Mouse (Mus musculus): ENCODE measurements around the gene Rai14.

Rai14 gene

GRCm38 (mm10) chr15:10720671-10721070 is 6.2 kb upstream of the Rai14 start:
- DNase-seq (ENCODE audit: low read depth), result no peak

DNA sequence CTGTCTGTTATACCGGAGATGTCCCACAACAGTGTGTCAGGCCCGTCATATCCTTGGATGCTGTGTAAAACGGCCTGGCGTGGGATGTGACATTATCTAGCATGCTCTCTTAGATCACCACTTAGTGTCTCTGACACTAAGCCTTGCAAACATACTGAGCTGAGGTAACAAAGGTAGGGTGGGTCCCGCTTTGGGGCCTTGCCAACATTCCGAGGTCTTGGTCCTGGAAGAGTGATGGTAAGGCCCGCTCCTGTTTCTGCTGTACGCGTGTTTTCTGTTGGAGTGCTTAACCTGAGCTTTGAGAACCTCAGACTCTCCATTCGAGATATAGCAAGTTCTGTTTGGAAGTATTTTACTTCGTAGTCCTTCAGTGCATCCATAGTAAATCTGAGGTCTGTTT is 5.8 kb upstream of the Rai14 start:
- no peak for DNase-seq (ENCODE audit: low read depth)

GRCm38 (mm10) chr15:10719511-10719910 is 5.1 kb upstream of the Rai14 start:
- DNase-seq (ENCODE audit: low read depth), result no peak

GRCm38 (mm10) chr15:10718763-10719162 is 4.3 kb upstream of the Rai14 start:
- no peak for DNase-seq (ENCODE audit: low read depth)

- no peak for DNase-seq (ENCODE audit: low read depth)
These were observed 2.9 kb upstream of the Rai14 start for GRCm38 (mm10) chr15:10717284-10717683.

- DNase-seq (ENCODE audit: low read depth), result no peak
These were observed 1.5 kb upstream of the Rai14 start for GRCm38 (mm10) chr15:10715966-10716365.

DNA sequence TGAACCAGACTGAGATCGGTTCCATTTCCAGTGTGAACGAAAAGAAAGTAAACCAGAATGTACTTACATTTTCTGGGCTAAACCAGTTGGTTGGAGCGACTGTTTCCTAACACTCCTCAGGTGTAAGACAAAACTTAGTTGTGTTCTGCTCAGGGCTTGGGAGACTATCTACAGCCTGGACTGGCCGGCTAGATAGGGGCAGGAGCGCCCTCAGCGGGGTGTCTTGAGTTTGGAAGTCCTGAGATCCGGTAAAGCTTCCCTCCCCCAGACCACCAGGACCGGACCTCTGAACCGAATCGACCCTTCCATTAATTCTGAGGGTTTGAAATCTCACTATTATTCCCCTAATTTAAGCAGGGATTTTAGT is 698 bp upstream of the Rai14 start:
- no peak for DNase-seq (ENCODE audit: low read depth)

DNA sequence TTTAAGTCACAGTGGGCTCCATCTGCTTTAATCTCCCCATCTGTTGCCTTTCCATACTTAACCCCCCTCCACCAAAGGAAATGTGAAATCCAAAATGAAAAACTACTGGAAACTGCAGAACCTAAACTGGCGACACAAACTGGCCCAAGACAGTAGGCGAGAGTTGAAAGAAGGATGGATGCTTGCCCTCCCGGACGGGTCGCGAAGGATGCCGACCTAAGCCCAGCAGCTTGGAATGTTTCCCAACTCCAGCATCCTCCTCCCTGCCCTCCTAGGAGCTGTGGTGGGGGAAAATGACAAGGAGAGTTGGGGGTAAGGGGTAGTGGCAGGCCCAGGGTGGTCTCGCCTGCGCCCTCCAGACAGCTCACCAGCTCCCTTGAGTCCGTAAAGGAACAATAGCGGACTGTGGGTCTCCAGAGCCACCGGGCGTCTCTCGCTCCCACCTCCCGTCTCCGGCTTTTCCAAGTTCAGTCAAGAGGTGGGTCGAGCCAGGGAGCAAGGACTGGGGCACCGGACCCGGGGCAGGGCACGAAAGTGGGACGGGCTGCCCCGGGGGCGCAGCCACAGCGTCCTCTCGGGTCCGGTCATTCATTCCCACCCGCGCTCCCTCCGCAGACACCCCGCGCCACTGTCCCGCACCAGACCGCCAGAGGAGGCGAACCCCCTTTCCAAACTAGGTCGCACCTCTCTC is 653 bp downstream of the Rai14 start:
- DNase-seq (ENCODE audit: low read depth), result no peak

DNA sequence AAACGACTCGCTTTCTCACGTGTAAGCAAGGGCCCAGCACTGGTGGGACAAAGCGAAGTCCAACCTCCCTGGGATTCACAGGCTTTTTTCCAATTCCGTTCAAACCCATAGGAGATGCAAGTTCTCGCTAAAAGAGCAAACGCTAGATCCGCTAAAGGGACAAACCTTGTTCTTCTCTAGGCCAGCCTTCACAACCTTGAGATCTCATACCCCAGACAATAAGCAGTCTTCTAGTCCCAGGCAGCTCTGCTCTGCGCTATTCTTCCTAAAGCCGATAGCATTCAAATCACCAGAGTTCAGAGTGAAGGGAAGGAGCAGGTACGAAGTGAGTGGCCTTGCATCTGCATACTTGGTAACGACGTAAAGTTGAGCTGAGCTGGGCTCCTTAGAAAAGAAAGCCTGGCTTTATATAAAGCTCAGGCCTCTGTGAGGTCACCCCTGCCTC is 1.2 kb downstream of the Rai14 start:
- DNase-seq (ENCODE audit: low read depth), result no peak

- DNase-seq (ENCODE audit: low read depth), result no peak
These were observed 2.1 kb downstream of the Rai14 start for GRCm38 (mm10) chr15:10712288-10712687.

- no peak for DNase-seq (ENCODE audit: low read depth)
These were observed 3.2 kb downstream of the Rai14 start for GRCm38 (mm10) chr15:10711231-10711630.

DNA sequence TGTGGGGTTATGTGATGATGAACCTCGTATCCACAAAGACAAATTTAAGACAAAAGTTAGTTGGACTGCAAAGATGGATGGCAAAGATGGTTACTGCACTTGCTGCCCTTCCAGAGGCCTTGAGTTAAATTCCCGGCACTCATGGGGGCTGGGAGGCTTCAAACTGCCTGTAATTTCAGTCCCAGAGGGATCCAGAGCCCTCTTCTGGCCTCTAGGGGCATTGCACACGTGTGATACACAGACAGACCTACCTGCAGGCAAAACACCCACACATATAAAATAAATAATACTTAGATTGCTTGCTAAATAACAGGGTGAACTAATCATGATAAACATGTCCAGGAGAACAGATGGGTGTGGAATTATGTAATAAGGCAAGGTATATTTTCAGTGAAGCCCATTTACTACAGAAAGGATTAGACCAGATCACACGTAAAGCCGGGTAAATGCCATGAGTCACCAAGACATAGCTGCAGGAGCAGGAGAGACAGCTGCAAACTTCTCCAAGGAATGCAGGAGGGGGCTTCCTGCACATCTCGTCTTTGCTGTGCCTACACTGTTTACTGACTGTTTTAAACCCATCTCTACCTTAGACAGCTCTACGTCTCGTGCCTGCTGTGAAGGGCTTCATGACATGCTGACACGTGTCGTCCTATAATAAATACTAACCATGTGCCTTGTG is 5.7 kb downstream of the Rai14 start:
- DNase-seq (ENCODE audit: low read depth), result no peak

DNA sequence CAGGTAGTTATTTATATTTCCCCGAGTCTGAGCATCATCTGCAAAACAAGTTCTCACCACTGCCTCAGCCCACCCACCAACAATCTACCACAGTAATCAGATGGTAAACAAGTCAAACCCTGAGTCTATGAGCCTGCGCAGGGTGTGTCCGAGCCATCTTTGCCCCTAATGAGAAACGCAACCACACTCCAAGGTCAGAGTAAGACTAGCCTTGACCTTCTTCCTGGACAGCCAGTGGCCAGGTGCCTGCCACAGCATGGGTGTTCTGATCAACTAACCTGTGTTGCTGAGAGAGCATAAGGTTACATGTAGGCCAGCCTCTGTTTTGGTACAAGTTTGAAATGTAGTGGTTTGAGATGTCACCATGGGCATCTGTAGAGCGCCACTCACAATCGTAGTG is 7.3 kb downstream of the Rai14 start:
- DNase-seq (ENCODE audit: low read depth), result no peak

- DNase-seq (ENCODE audit: low read depth), result no peak
These were observed 8.0 kb downstream of the Rai14 start for GRCm38 (mm10) chr15:10706414-10706813.

GRCm38 (mm10) chr15:10705752-10706151 is 8.7 kb downstream of the Rai14 start:
- no peak for DNase-seq (ENCODE audit: low read depth)

DNA sequence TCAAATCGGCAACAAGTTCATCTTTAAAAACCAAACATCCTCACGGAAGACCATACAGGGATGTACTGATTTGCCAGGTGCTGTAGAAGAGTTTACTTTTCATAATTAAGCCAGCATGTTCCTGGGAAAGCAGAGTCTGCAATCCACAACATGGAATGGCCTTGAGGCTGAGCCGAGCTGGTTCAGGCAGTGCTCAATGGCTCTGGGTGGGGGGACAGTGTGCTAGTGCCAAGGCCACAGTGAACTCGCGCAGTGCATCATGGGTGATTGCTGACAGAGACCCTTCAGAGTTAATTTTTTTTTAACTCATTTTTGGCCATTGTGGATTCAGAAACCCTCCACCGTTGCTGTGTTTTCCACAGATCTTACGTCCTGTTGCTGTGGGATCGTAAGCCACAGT is 10.1 kb downstream of the Rai14 start:
- no peak for DNase-seq (ENCODE audit: low read depth)

GRCm38 (mm10) chr15:10701571-10701970 is 12.9 kb downstream of the Rai14 start:
- no peak for DNase-seq (ENCODE audit: low read depth)

DNA sequence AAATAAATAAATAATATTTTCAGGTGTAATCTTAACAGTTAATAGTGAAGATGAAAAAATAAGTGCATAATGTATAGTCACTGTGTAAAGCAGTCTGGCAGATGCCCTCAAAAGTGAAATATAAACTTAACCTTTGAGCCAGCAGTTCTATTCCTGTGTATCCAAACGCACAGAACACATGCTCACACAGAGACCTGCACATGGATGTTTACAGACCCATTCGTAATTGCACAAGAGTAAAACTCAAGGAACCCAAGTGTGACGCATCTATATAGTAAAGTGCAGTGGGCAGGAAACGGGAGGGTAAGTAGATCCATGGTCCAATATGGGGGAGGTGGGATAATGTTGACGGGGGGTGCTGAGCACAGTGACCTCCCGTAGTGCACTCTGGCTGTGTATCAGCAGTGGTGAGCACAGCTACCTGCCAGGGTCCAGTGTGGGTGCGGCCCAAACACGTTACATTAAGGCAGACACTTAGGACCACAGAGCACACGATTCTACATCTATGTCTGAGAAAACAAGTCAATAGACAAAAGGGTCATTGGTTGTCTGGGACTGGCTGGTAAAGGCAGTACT is 13.4 kb downstream of the Rai14 start:
- no peak for DNase-seq (ENCODE audit: low read depth)

DNA sequence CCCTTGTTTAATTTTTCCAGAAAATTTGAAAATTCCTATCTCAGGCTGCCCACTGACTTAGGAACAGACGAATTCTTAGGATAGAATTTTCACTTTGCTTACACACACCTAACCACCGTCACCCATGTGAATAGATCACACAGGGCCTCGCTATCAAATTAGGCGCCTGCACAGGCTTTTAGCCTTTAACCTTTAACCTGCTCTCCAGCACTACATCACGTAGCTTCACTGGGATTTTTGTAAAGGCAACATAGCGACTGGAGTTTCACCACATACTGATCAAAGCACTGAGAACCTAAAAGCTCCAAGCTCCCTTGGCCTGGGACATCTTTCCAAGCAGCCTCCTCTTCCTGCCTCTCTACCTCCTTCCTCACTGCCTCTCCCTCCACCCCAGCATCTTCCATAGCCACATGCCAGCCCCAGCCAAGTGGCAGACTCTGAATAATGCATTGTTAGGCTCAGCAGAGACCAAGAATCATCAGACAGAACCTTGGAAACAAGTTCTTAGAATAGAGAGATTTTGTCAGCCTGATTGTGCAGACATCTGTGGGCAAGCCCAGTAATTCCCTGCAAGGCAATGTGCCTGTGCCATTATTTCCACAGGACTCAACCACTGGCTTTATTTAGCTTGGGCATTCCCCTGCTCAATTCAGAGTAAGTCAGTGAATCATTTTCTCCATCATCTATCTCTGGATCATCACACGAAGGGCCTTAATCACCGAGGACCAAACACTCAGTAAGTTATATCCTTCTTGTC is 17.8 kb downstream of the Rai14 start:
- peak; percentile 54 for DNase-seq (ENCODE audit: low read depth)

DNA sequence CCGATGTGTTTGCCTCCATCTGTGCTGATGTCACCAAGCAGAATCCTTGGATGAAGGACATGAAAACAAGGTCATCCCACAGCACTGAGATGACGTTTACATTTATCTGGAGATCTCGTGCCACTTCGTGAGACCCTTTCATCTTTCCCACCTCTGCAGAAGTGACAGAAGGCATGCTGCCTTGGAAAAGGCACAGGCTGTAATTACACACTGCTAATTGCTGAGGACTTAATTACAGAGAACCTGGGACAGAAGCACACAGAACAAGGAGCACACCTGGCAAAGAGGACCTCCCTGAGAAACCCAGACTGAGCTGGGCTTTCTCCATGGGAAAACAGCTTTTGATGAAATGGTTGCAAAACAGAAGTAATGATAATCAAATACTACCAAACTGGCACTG is 21.8 kb downstream of the Rai14 start:
- no peak for DNase-seq (ENCODE audit: low read depth)

DNA sequence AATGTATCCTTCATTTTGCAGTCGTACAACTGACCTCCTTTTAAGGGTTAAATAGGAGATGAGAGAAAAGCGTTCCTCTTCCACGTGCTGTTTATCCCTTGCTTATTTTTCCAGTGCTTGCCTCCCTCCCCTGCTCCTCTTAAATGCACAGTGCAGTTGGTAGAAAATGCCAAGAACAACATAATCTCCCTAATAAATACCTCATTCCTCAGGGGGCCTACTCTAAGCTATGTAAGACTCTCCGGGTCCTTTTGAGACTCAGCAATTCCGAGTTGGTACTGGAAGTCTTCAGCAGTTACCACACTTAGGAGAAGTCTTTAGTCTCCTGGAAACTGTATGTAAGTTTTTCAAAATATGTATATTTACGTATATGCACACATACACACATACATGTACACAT is 22.9 kb downstream of the Rai14 start:
- DNase-seq (ENCODE audit: low read depth), result no peak

DNA sequence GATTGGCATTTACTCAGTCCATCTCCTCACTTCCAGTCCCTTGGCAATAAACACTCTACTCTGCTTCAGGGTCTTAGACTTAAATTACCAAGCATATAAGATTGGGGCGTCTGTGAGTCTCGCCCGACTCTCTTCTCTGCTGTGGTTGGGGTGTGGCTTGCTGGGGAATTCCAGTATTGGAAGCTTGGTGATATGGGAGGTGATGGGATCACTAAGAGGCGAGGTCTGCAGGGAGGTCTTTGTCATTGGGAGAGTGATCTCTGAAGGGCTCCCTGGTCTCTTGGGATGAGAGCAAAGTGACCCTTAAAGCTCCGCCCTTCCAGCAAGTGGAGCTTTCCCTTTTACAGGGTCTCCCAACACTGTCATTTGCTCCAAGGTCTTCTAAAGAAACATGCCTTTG is 23.5 kb downstream of the Rai14 start:
- no peak for DNase-seq (ENCODE audit: low read depth)

DNA sequence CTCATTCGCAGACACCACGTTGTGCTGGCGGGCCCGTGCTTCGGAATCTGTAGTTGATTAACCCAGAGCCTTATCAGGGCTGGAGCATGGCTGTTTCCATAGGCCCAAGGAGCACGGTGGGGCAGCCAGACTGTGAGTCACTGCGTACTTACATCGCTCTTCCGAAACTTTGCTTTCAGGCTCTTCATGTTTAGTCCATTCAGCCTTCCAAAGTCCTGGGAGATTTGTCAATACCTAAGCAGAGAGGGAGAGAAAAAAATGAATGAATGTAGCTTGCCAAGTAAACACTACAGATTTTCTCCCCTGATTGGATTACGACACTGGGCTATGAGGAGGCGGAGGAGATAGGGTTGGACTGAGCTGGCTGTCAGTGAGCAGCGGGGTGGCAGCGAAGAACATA is 24.2 kb downstream of the Rai14 start:
- DNase-seq (ENCODE audit: low read depth), result peak; percentile 87

Data from fibroblast of lung, adult 2 months (primary cell).